Mouse (Mus musculus) spleen, embryonic (tissue): ENCODE results near the gene Hoxd8.

Source experiments
- CTCF ChIA-PET: fragments of 350-600 bp; sonication (Branson Sonifier 250); formaldehyde crosslinking; loops from one replicate; lab custom pipeline; 2022; lab: Charles Lee

The Hoxd8 gene

DNA sequence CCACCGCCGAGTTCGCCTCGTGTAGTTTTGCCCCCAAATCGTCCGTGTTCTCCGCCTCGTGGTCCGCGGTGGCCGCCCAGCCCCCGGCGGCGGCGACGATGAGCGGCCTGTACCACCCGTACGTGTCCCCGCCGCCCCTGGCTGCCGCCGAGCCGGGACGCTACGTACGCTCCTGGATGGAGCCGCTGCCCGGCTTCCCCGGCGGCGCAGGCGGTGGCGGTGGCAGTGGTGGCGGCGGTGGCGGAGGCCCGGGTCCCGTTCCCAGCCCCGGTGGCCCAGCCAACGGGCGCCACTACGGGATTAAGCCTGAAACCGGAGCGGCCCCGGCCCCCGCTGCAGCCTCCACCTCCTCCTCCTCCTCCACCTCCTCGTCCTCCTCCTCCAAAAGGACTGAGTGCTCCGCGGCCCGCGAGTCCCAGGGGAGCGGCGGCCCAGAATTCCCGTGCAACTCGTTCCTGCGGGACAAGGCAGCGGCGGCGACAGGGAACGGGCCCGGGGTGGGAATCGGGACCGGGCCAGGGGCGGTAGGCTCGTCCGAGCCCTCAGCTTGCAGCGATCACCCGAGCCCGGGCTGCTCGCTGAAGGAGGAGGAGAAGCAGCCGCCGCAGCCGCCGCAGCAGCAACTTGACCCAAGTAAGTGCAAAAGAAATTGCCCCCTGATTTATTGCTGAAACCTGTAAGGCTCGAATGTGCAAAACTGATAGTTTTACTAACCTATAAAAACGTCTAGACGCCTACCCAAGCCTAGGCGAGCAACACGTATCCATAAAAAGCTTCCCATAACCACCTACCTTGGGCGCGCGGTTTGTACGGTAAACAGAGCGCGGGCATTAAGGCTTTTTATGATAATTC, 6.0 kb upstream of the Hoxd8 start:
- CTCF ChIA-PET = interaction anchor here (0.7 kb wide), 1 partner anchor 249 kb away, joined by 3 read pairs; no protein-coding TSS in a partner anchor

DNA sequence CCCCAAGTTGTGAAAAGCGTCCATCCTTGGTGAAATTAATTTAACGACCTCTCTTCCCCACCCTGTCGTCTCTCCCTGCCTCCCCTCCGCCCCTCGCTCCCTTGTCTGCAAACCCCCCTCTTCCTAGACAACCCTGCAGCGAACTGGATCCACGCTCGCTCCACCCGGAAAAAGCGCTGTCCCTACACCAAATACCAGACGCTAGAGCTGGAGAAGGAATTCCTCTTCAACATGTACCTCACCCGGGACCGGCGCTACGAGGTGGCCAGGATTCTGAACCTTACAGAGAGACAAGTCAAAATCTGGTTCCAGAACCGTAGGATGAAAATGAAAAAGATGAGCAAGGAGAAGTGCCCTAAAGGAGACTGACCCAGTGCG, 5.4 kb upstream of the Hoxd8 start:
- CTCF ChIA-PET = interaction anchor here (0.7 kb wide), 1 partner anchor 250 kb away, joined by 3 read pairs; no protein-coding TSS in a partner anchor

- CTCF ChIA-PET = no interaction called here
Observed at GRCm38 (mm10) chr2:74699664-74700545, 4.5 kb upstream of the Hoxd8 start.

DNA sequence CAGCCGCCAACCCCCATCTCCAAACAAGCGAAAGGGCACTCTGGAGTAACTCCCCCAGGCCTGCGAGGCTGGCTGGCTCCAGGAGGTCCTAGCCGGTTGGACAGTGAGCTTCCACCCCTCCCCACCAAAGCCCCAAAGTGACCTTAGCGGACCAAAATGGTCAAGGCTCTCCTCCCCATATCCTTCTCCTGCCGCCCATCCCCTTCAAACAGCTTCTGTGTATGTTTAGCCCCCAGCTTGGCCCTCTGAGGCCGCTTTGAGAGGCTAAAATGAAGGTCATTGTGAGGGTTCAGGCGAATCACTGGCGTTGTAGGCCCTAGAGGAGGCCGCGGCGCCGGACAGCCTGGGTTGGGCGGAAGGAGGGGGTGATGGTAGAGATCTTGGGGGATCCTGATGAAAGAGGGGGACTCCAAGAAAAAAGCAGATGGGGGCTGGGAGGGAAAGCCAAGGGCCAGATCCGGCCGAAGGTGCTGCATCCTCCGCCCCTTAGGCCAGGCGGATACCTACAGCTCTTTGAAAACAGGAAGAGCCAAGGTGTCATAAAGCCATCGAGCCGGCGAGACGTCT, 3.8 kb upstream of the Hoxd8 start:
- CTCF ChIA-PET = interaction anchor here (0.6 to 0.9 kb wide), 3 partner anchors 263 to 1750 kb away, joined by 4 to 7 read pairs (median 6); no protein-coding TSS in a partner anchor

DNA sequence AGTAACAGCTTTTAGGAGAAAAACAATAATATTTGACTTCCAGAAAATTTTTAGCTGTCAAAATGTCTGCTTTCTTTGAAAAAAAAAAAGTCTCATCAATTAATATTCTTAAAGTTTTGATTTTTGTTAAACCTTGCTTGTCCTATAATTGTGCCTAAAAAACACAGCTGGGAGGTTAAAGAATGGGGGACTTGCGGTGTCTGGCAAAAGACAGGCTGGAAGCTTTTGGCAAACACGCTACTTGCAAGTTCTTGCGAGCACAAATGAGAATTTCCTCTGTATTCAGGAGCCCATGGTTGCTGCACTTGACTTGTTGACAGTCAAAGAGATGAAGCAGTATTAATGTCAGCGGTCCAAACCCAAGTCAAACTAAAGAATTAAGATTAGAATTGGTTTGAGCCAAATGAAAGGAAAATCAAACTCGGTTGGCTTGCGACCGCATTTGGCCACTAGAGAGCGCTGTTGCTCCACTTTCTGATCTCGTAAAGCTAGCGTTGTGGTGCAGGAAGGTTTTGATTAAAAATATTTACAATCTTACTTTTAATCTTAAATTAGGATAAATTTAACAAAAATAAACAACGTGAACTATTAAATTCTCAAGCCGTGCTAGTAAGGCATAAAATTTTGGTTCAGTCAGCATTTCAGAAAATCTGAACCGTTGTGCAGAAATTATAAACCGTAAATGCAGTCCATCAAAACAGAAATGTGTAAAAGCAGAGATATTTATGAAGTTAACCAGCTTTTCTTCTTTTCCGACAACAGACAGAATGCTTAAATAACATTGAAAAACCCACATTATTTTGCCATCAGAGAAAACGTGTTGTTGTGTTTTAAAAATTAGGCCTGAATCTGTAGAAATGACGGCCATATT, 2.2 kb upstream of the Hoxd8 start:
- CTCF ChIA-PET = interaction anchor here (0.7 kb wide), 1 partner anchor 1758 kb away, joined by 4 read pairs; no protein-coding TSS in a partner anchor

DNA sequence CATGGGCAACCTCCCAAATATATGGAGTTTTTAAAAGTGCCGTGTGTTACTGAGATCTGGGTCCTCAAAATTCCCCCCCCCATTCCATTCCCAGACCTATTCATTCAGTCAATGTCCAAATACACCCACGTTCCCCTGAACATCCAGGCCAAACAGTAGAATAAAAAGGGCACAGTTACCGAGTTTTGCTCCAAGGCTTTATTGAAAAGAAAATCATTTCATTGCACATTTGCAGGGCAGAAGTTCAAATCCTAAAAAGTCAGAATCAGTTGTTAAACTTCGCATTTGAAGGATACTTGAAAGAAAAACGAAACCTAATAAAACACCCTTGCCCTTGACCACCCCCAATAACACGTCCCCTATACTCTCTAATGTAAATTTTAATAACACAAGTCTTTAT, 1.6 kb upstream of the Hoxd8 start:
- CTCF ChIA-PET = no interaction called here

GRCm38 (mm10) chr2:74703317-74703716, 1.1 kb upstream of the Hoxd8 start:
- CTCF ChIA-PET = no interaction called here

GRCm38 (mm10) chr2:74703720-74704392, 559 bp upstream of the Hoxd8 start:
- CTCF ChIA-PET = interaction anchor here (0.6 kb wide), 1 partner anchor 75 kb away, joined by 3 read pairs; no protein-coding TSS in a partner anchor

DNA sequence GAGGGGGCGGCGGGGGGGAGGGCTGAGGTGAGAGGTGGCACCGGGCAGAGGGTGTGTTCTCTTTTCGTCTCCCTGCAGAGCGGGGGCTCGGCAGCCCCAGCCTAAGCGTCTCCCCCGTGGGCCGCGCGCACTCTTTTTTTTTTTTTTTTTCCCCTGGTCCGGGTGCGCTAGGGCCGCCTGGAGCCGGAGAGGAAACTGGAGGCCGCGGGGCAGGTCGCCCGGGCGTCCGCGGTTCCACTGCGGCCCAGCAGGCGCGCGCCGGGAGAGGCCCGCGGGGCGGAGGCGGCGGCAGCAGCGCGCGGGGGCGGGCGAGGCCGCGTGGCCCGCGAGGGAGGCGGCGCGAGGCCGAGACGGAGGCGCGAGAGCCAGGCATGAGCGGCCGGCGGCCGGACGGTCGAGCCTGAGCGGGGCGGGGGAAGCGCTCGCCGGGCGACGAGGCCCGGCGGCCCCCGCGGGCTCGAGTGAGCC, 618 bp downstream of the Hoxd8 start:
- CTCF ChIA-PET = interaction anchor here (0.5 kb wide), 1 partner anchor 445 kb away, joined by 3 read pairs; no protein-coding TSS in a partner anchor

- CTCF ChIA-PET = interaction anchor here (0.6 to 0.7 kb wide), 2 partner anchors 25 to 793 kb away, joined by 4 to 6 read pairs; no protein-coding TSS in a partner anchor
Observed at GRCm38 (mm10) chr2:74705467-74706089, 1.2 kb downstream of the Hoxd8 start.

DNA sequence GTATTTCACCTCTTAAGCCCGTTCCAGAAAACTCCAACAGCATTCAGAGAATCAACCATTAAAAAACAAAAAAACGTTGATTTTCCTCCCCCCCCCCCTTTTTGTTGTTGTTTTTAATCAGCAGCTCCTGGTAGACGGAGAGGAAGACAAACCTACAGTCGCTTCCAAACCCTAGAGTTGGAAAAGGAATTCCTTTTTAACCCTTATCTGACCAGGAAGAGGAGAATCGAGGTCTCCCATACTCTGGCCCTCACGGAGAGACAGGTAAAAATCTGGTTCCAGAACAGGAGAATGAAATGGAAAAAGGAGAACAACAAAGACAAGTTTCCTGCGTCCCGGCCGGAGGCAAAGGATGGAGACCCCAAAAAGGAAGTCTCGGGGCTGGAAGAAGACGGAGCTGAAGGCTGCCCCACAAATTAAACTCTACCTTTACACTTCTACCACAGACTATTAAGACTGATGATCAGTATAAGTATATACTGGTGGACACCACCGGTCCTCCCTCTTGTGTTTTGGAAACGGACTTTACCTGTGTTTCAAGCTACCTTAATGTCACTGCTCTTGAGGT, 2.1 kb downstream of the Hoxd8 start:
- CTCF ChIA-PET = interaction anchor here (0.7 kb wide), 1 partner anchor 24 kb away, joined by 4 read pairs; no protein-coding TSS in a partner anchor

DNA sequence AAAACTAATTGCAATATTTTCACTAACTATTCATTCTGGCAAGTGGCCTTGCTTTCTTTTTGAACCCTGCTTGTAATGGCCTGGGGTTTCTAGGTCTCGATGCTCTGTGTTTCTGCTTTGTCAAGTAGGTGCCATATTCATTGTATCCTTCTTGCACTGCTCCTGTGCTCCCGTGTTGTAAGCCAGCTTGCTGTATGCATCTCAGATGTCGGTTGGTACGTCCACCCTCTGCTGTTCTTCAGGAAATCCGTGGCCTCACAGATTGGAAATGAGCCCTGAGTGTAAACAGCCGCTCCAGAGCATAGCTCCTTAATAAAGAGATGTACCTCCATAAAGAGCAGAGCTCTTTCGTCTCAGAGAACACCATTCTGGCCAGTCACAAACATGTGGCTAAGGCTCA, 3.2 kb downstream of the Hoxd8 start:
- CTCF ChIA-PET = no interaction called here

GRCm38 (mm10) chr2:74708676-74709075, 4.3 kb downstream of the Hoxd8 start:
- CTCF ChIA-PET = interaction anchor here (0.7 kb wide), 1 partner anchor 52 kb away, joined by 4 read pairs; no protein-coding TSS in a partner anchor

GRCm38 (mm10) chr2:74709465-74710419, 5.3 kb downstream of the Hoxd8 start:
- CTCF ChIA-PET = no interaction called here

GRCm38 (mm10) chr2:74710929-74711543, 6.6 kb downstream of the Hoxd8 start:
- CTCF ChIA-PET = no interaction called here

DNA sequence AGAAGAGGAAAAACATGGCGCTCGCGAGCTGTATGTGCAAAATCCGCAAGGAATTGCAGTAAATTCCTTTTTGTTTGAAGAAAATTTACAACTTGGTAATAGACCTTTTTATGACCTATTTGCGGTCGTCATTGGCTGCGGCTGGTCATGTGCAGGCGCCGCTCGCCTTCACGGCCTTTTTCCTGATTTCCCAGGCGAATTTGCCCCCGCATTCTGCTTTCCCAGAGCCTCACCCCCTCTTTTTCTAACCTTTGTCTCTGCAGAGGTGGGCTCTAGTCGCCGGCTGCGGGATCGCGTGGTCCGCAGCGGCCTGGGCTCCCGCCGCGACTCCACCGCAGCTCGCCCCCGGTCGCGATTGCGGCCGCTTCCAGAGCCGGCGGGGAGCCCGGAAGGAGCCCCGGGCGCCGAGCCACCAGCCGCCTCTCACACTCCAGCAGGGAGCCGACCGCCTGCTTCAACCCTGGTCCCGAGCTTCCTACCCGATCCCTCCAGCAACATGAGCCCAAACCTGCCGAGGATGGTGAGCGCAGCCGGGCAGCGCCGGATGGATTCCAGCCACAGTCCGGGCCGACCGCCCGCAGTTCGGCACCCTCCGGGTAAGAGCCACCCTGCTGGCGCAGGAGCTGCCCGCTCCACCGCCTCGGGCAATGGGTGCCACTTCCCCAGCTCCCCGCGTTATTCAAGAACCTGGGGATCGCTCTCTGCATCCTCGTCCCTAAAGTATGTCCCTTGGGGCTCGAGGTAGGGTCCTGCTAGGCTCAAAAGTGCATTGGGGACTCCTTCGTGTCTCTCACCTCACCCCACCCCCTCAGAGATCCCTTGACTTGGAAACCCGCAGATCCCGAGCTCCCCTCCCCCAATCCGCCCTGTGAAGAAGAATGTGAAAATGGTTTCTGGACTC, 7.6 kb downstream of the Hoxd8 start, which contains the start of the genes Hoxd3 and Hoxd4:
Gene Hoxd3, plus strand, starts transcription at position 207 of the 901 bp plus-strand sequence.
Gene Hoxd4, plus strand, starts transcription at position 209 of the 901 bp plus-strand sequence.
- CTCF ChIA-PET = no interaction called here
